Mouse (Mus musculus): ENCODE data around the gene Bach1. TPM values are rescaled to one million over a fixed set of nuclear protein-coding genes. Genes with fewer than 3 reads are reported as not detected.

Gene Bach1
- total and polyA plus RNA-seq, 2 experiments from 2014 or later: 13.1 to 34.2 TPM

- DNase-seq (ENCODE audit: low spot score): no peak
- Histone ChIP-seq H3K27me3 (ENCODE audit: insufficient read depth, low read length) (no peaks in the 10 kb centered on the region), H3K9me3 (ENCODE audit: low read length) (no peaks in the 10 kb centered on the region), H3K4me3 (ENCODE audit: low read length) (no peak overlapping the region), H3K9ac (replicated peaks; ENCODE audit: low read length) (no peak overlapping the region), H3K36me3 (ENCODE audit: insufficient read depth, low read length) (peaks cover 6% of the 10 kb centered on the region; the same call in 1 of the 2 replicates), H3K4me2 (ENCODE audit: low read depth, low read length) (no peak overlapping the region), H3K4me1 (ENCODE audit: insufficient read depth, low read length) (no peaks in the 10 kb centered on the region), H3K27ac (no peak overlapping the region)
- ATAC-seq: no peak
- WGBS: 89% methylated on average over 4 of the region's 4 CpGs
- no peak for TF ChIP-seq CTCF (IDR thresholded peaks at IDR 0.05; ENCODE audit: low read depth)
Observed at GRCm38 (mm10) chr16:87734868-87735381, 36.2 kb downstream of the Bach1 start.

DNA sequence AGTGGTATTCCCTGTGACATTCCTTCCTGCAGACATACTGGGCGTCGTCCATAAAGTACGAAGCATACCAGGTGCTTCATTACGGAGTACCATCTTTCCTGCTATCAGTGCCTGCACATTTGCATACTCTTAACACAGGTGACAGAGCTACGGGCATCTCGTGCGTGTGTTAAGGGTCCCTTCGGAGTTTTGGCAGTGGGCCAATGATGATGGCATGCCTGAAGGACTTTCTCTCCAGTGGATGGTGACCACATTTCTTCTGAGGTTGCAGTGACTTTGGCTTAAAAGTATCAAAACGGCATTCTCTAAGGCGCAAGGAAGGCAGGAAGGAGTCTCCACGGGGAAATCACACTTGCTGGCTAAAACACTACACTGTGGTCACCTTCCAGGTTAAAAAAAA is 37.4 kb downstream of the Bach1 start:
- Histone ChIP-seq H3K4me1 (ENCODE audit: insufficient read depth, low read length) (no peaks in the 10 kb centered on the region), H3K9me3 (ENCODE audit: low read length) (no peaks in the 10 kb centered on the region), H3K27me3 (ENCODE audit: insufficient read depth, low read length) (no peaks in the 10 kb centered on the region), H3K4me3 (ENCODE audit: low read length) (no peak overlapping the region), H3K27ac (no peak overlapping the region), H3K4me2 (ENCODE audit: low read depth, low read length) (no peak overlapping the region), H3K9ac (replicated peaks; ENCODE audit: low read length) (no peak overlapping the region), H3K36me3 (ENCODE audit: insufficient read depth, low read length) (no peaks in the 10 kb centered on the region)
- no peak for DNase-seq (ENCODE audit: low spot score)
- peak; percentile 19; the same call in 1 of the 2 replicates for ATAC-seq
- TF ChIP-seq CTCF (IDR thresholded peaks at IDR 0.05; ENCODE audit: low read depth): no peak
- WGBS: 75% methylated on average over 11 of the region's 11 CpGs

GRCm38 (mm10) chr16:87737296-87737695 is 38.6 kb downstream of the Bach1 start:
- Histone ChIP-seq H3K4me2 (ENCODE audit: low read depth, low read length) (no peak overlapping the region), H3K27ac (no peak overlapping the region), H3K9ac (replicated peaks; ENCODE audit: low read length) (no peak overlapping the region), H3K36me3 (ENCODE audit: insufficient read depth, low read length) (no peaks in the 10 kb centered on the region), H3K4me3 (ENCODE audit: low read length) (no peak overlapping the region), H3K4me1 (ENCODE audit: insufficient read depth, low read length) (no peaks in the 10 kb centered on the region), H3K27me3 (ENCODE audit: insufficient read depth, low read length) (no peaks in the 10 kb centered on the region), H3K9me3 (ENCODE audit: low read length) (no peaks in the 10 kb centered on the region)
- TF ChIP-seq CTCF (IDR thresholded peaks at IDR 0.05; ENCODE audit: low read depth): no peak
- ATAC-seq (no peak), DNase-seq (ENCODE audit: low spot score) (no peak)
- 71% methylated on average over 8 of the region's 8 CpGs for WGBS

DNA sequence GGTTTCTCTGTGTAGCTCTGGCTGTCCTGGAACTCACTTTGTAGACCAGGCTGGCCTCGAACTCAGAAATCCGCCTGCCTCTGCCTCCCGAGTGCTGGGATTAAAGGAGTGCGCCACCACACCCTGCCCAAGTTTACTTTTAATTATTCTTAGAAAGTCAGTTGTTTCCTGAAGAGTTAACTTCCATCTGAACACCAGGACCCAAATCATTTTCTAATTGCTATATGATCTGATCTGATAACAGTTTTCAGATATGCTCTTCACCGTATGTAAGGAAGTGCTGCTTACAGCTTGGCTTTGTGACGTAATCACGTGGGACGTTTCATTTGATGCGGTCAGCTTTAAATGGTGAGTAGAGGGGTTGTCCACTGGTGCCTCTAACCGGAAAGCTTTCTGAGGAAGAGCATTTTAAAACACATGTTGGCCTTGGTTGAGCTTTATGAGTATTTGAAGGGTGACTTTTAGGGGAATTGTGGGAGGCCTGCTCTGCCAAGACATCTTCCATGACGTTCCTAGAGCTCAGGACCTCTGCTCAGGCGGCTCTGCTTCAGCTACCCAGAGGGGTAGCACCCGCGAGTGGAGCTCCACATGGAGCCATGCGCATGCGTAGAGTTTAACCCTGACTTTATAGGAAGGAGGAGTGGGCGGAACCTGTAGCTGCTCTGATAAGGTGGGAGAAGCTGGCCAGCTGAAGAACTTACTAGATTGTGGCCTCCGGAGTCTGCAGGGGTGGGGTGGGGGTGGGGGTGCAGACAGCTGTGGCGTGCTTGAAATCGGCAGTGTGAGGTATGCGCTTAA is 39.3 kb downstream of the Bach1 start:
- WGBS: 90% methylated on average over 21 of the region's 21 CpGs
- Histone ChIP-seq H3K27ac (no peak overlapping the region), H3K4me3 (ENCODE audit: low read length) (no peak overlapping the region), H3K4me2 (ENCODE audit: low read depth, low read length) (no peak overlapping the region), H3K9me3 (ENCODE audit: low read length) (no peaks in the 10 kb centered on the region), H3K27me3 (ENCODE audit: insufficient read depth, low read length) (no peaks in the 10 kb centered on the region), H3K36me3 (ENCODE audit: insufficient read depth, low read length) (no peaks in the 10 kb centered on the region), H3K4me1 (ENCODE audit: insufficient read depth, low read length) (no peaks in the 10 kb centered on the region), H3K9ac (replicated peaks; ENCODE audit: low read length) (no peak overlapping the region)
- DNase-seq (ENCODE audit: low spot score) (no peak), ATAC-seq (no peak)
- no peak for TF ChIP-seq CTCF (IDR thresholded peaks at IDR 0.05; ENCODE audit: low read depth)

GRCm38 (mm10) chr16:87741034-87741715 is 42.4 kb downstream of the Bach1 start:
- DNase-seq (ENCODE audit: low spot score): no peak
- WGBS: 90% methylated on average over 9 of the region's 9 CpGs
- Histone ChIP-seq H3K4me1 (ENCODE audit: insufficient read depth, low read length) (no peaks in the 10 kb centered on the region), H3K27ac (no peak overlapping the region), H3K36me3 (ENCODE audit: insufficient read depth, low read length) (no peaks in the 10 kb centered on the region), H3K4me3 (ENCODE audit: low read length) (no peak overlapping the region), H3K27me3 (ENCODE audit: insufficient read depth, low read length) (no peaks in the 10 kb centered on the region), H3K4me2 (ENCODE audit: low read depth, low read length) (no peak overlapping the region), H3K9ac (replicated peaks; ENCODE audit: low read length) (no peak overlapping the region), H3K9me3 (ENCODE audit: low read length) (no peaks in the 10 kb centered on the region)
- no peak for ATAC-seq
- TF ChIP-seq CTCF (IDR thresholded peaks at IDR 0.05; ENCODE audit: low read depth): no peak

GRCm38 (mm10) chr16:87743661-87744060 is 44.9 kb downstream of the Bach1 start:
- 42% methylated on average over 3 of the region's 3 CpGs for WGBS
- H3K4me2 ChIP-seq (ENCODE audit: low read depth, low read length): no peak overlapping the region
- DNase-seq (ENCODE audit: low spot score) (no peak), ATAC-seq (peak; percentile 61; the same call in 1 of the 2 replicates)
- H3K36me3 ChIP-seq (ENCODE audit: insufficient read depth, low read length): no peaks in the 10 kb centered on the region
- H3K9me3 ChIP-seq (ENCODE audit: low read length): no peaks in the 10 kb centered on the region
- H3K9ac ChIP-seq (replicated peaks; ENCODE audit: low read length): no peak overlapping the region
- no peaks in the 10 kb centered on the region for H3K4me1 ChIP-seq (ENCODE audit: insufficient read depth, low read length)
- H3K27me3 ChIP-seq (ENCODE audit: insufficient read depth, low read length): no peaks in the 10 kb centered on the region
- no peak overlapping the region for H3K4me3 ChIP-seq (ENCODE audit: low read length)
- H3K27ac ChIP-seq: no peak overlapping the region
- TF ChIP-seq CTCF (IDR thresholded peaks at IDR 0.05; ENCODE audit: low read depth): no peak

Data from hindbrain, postnatal 0 days (tissue).